Mouse (Mus musculus) heart, embryonic 12.5 days (tissue): ENCODE data around the gene Olfr655. TPM values are rescaled to one million over a fixed set of nuclear protein-coding genes. Genes with fewer than 3 reads are reported as not detected.

Experiments used
- ATAC-seq: fragments of 200-750 bp; cut with Nextera tagmentation; 2 replicates; pipeline ENCODE4 v1.8.0; 2017; ENCODE audit warnings: moderate TSS enrichment, moderate library complexity; ENCODE audit not compliant: insufficient number of reproducible peaks, low FRiP score
- H3K27ac ChIP-seq: fragments of 300-500 bp; sonication (generic); 2 replicates; pipeline ENCODE4 v1.5.1; 2016; ENCODE audit warnings: mild to moderate bottlenecking, moderate library complexity; ENCODE audit not compliant: poor library complexity, severe bottlenecking
- H3K27me3 ChIP-seq: fragments of 300-500 bp; sonication (generic); replicated peaks from 2 replicates; pipeline ENCODE4 v1.6.1; 2016; ENCODE audit warnings: mild to moderate bottlenecking, moderate library complexity
- H3K36me3 ChIP-seq: fragments of 300-500 bp; sonication (generic); 2 replicates; pipeline ENCODE4 v1.6.1; 2016; ENCODE audit warnings: mild to moderate bottlenecking, moderate library complexity
- H3K4me1 ChIP-seq: fragments of 300-500 bp; sonication (generic); replicated peaks from 2 replicates; pipeline ENCODE4 v1.6.1; 2016; ENCODE audit warnings: mild to moderate bottlenecking
- H3K4me2 ChIP-seq: fragments of 300-500 bp; sonication (generic); 2 replicates; pipeline ENCODE4 v1.6.1; 2016; ENCODE audit warnings: mild to moderate bottlenecking, moderate library complexity
- H3K4me3 ChIP-seq: fragments of 300-500 bp; sonication (generic); 2 replicates; pipeline ENCODE4 v1.5.1; 2016; ENCODE audit warnings: mild to moderate bottlenecking
- H3K9ac ChIP-seq: fragments of 300-500 bp; sonication (generic); 2 replicates; pipeline ENCODE4 v1.6.1; 2016; ENCODE audit warnings: mild to moderate bottlenecking, moderate library complexity
- H3K9me3 ChIP-seq: fragments of 300-500 bp; sonication (generic); replicated peaks from 2 replicates; pipeline ENCODE4 v1.6.1; 2016; ENCODE audit warnings: mild to moderate bottlenecking, moderate library complexity
- WGBS: fragments of 180-500 bp; shearing (Covaris S2); methylation state at CpG from one replicate; pipeline ENCODE4 v1.1.7; 2016; 5-methylcytosine and 5-hydroxymethylcytosine counted together
- polyA plus RNA-seq: library from polyadenylated mRNA; unstranded; fragments of >200 nt; fragmentation: Nextera tagmentation; extraction: Ambion mirVana; gene quantifications from 2 replicates; pipeline ENCODE4 v1.2.1, GENCODE M21; 2016

Gene Olfr655
- polyA plus RNA-seq, 1 experiment from 2014 or later, result not detected

GRCm38 (mm10) chr7:104560601-104561000, 41.0 kb downstream of the Olfr655 start, which contains the start of gene Olfr652:
TSS of gene Olfr652 (plus strand) at chr7:104560901.
- Histone ChIP-seq H3K4me2 (no peak within 1 kb of the TSS), H3K4me1 (no peaks in the 10 kb centered on the region), H3K36me3 (no peaks in the 10 kb centered on the region), H3K9ac (no peak within 1 kb of the TSS), H3K27ac (no peak within 1 kb of the TSS), H3K9me3 (no peaks in the 10 kb centered on the region), H3K4me3 (no peak within 1 kb of the TSS), H3K27me3 (no peaks in the 10 kb centered on the region)
- ATAC-seq, result no peak

GRCm38 (mm10) chr7:104552700-104553099, 48.9 kb downstream of the Olfr655 start:
- WGBS, result 62% methylated on average over 1 of the region's 1 CpGs
- Histone ChIP-seq H3K9ac (no peak overlapping the region), H3K4me1 (no peaks in the 10 kb centered on the region), H3K36me3 (no peaks in the 10 kb centered on the region), H3K4me3 (no peak overlapping the region), H3K27ac (no peak overlapping the region), H3K27me3 (no peaks in the 10 kb centered on the region), H3K9me3 (no peaks in the 10 kb centered on the region), H3K4me2 (no peak overlapping the region)
- no peak for ATAC-seq

GRCm38 (mm10) chr7:104549833-104550232, 51.7 kb downstream of the Olfr655 start, which contains the start of gene Olfr651:
TSS of gene Olfr651 (plus strand) at chr7:104550133.
- Histone ChIP-seq H3K27me3 (no peaks in the 10 kb centered on the region), H3K9me3 (no peaks in the 10 kb centered on the region), H3K4me2 (no peak within 1 kb of the TSS), H3K36me3 (no peaks in the 10 kb centered on the region), H3K9ac (no peak within 1 kb of the TSS), H3K27ac (no peak within 1 kb of the TSS), H3K4me1 (no peaks in the 10 kb centered on the region), H3K4me3 (no peak within 1 kb of the TSS)
- WGBS, result 69% methylated on average over 5 of the region's 5 CpGs
- no peak for ATAC-seq

Other genes starting within 250 kb of the Olfr655 start
- 2.3 and 2.4 TPM in 2 replicates for gene Trim12c, start 248.4 kb downstream of the Olfr655 start, polyA plus RNA-seq
- gene Trim30b, start 231.9 kb downstream of the Olfr655 start, polyA plus RNA-seq, result not detected in 2 replicates
- gene Trim30c, start 200.9 kb downstream of the Olfr655 start, polyA plus RNA-seq, result not detected in 2 replicates
- 0.49 and 0.76 TPM in 2 replicates for gene Trim30a, start 136.6 kb downstream of the Olfr655 start, polyA plus RNA-seq
- 0.23 and 0.31 TPM in 2 replicates for gene Trim30d, start 93.9 kb downstream of the Olfr655 start, polyA plus RNA-seq
- not detected in 2 replicates for gene Olfr651, start 51.6 kb downstream of the Olfr655 start, polyA plus RNA-seq
- not detected in 2 replicates for gene Olfr652, start 40.9 kb downstream of the Olfr655 start, polyA plus RNA-seq
- not detected in 2 replicates for gene Olfr653, start 24.5 kb downstream of the Olfr655 start, polyA plus RNA-seq
- not detected in 2 replicates for gene Olfr654, start 14.8 kb downstream of the Olfr655 start, polyA plus RNA-seq
- gene Olfr656, start 12.2 kb upstream of the Olfr655 start, polyA plus RNA-seq, result not detected in 2 replicates
- gene Olfr657, start 23.0 kb upstream of the Olfr655 start, polyA plus RNA-seq, result not detected in 2 replicates
- 0.05 TPM in 1 of 2 replicates, not detected in the other for gene Olfr658, start 45.5 kb upstream of the Olfr655 start, polyA plus RNA-seq
- gene Olfr659, start 65.0 kb upstream of the Olfr655 start, polyA plus RNA-seq, result not detected in 2 replicates
- not detected in 2 replicates for gene Olfr661, start 84.7 kb upstream of the Olfr655 start, polyA plus RNA-seq
- gene Usp17le, start 175.7 kb upstream of the Olfr655 start, polyA plus RNA-seq, result not detected in 2 replicates
- not detected in 2 replicates for gene Usp17lb, start 240.8 kb upstream of the Olfr655 start, polyA plus RNA-seq